Mouse (Mus musculus): ENCODE data around the gene Plcb4.

Plcb4 gene

GRCm38 (mm10) chr2:135761226-135761802 lies 102.5 kb downstream of the Plcb4 start:
- no peak for DNase-seq

- DNase-seq = no peak
Observed at GRCm38 (mm10) chr2:135764706-135765105, 105.9 kb downstream of the Plcb4 start.

GRCm38 (mm10) chr2:135766471-135767063 lies 107.8 kb downstream of the Plcb4 start:
- no peak for DNase-seq

GRCm38 (mm10) chr2:135767535-135767934 lies 108.7 kb downstream of the Plcb4 start:
- DNase-seq = no peak

GRCm38 (mm10) chr2:135769701-135770100 lies 110.9 kb downstream of the Plcb4 start:
- no peak for DNase-seq

- no peak for DNase-seq
Observed at GRCm38 (mm10) chr2:135770226-135770625, 111.4 kb downstream of the Plcb4 start.

GRCm38 (mm10) chr2:135773194-135773972 lies 114.6 kb downstream of the Plcb4 start:
- DNase-seq = no peak

GRCm38 (mm10) chr2:135775026-135775425 lies 116.2 kb downstream of the Plcb4 start:
- DNase-seq = no peak

GRCm38 (mm10) chr2:135776131-135776775 lies 117.4 kb downstream of the Plcb4 start:
- DNase-seq = no peak

GRCm38 (mm10) chr2:135781391-135781790 lies 122.6 kb downstream of the Plcb4 start:
- DNase-seq = no peak

- no peak for DNase-seq
Observed at GRCm38 (mm10) chr2:135787415-135787814, 128.6 kb downstream of the Plcb4 start.

- no peak for DNase-seq
Observed at GRCm38 (mm10) chr2:135792907-135793306, 134.1 kb downstream of the Plcb4 start.

- DNase-seq = no peak
Observed at GRCm38 (mm10) chr2:135796684-135797083, 137.9 kb downstream of the Plcb4 start.

- no peak for DNase-seq
Observed at GRCm38 (mm10) chr2:135797677-135798546, 139.1 kb downstream of the Plcb4 start.

GRCm38 (mm10) chr2:135799149-135799770 lies 140.4 kb downstream of the Plcb4 start:
- DNase-seq = no peak

GRCm38 (mm10) chr2:135800385-135800784 lies 141.6 kb downstream of the Plcb4 start:
- DNase-seq = no peak

GRCm38 (mm10) chr2:135802878-135803450 lies 144.2 kb downstream of the Plcb4 start:
- DNase-seq = no peak

GRCm38 (mm10) chr2:135805748-135806685 lies 147.2 kb downstream of the Plcb4 start:
- no peak for DNase-seq

GRCm38 (mm10) chr2:135808342-135808741 lies 149.5 kb downstream of the Plcb4 start:
- no peak for DNase-seq

GRCm38 (mm10) chr2:135810841-135811240 lies 152.0 kb downstream of the Plcb4 start:
- no peak for DNase-seq

Data from thymus, adult 18-20 months (tissue).